Mouse (Mus musculus) small intestine, adult 2 months (tissue): ENCODE measurements at regions not wholly inside any gene's neighbourhood (a gene's known extent, or its start where the extent isn't known, plus 50 kb on each side); places are given as distances from the start of the nearest gene placed in this dataset.

ENCODE experiments used
- CTCF ChIP-seq: fragments of 200-500 bp; IDR thresholded peaks from 2 replicates; pipeline ENCODE4 v1.5.1; 2012; ENCODE audit warnings: low read depth, mild to moderate bottlenecking, control low read depth, inconsistent platforms, low read length, moderate library complexity, mixed read lengths; ENCODE audit not compliant: insufficient replicate concordance, insufficient read length; ENCODE audit errors: extremely low read depth
- POLR2A ChIP-seq: fragments of 200-500 bp; IDR thresholded peaks from 2 replicates; pipeline ENCODE4 v1.6.1; 2012; ENCODE audit warnings: low read depth, mild to moderate bottlenecking, control low read depth, inconsistent platforms, low read length, moderate library complexity

- TF ChIP-seq POLR2A (no peak), CTCF (no peak)
These were observed 111.5 kb upstream of the Aco1 start for GRCm38 (mm10) chr4:40031361-40031760.
